Mouse (Mus musculus) C2C12 (cell line): ENCODE measurements around the gene Stx6. TPM values are rescaled to one million over a fixed set of nuclear protein-coding genes. Genes with fewer than 3 reads are reported as not detected.

Source experiments
- H3K27me3 ChIP-seq: one replicate; pipeline ENCODE4 v1.6.1; 2011; ENCODE audit not compliant: control insufficient read depth, insufficient read depth, insufficient read length
- H3K36me3 ChIP-seq: one replicate; pipeline ENCODE4 v1.6.1; 2011; ENCODE audit not compliant: control insufficient read depth, insufficient read depth
- H3K4me3 ChIP-seq: one replicate; pipeline ENCODE4 v1.5.1; 2011; ENCODE audit warnings: mild to moderate bottlenecking, control low read depth; ENCODE audit not compliant: poor library complexity, insufficient read depth, severe bottlenecking
- H3K79me2 ChIP-seq: one replicate; pipeline ENCODE4 v1.6.1; 2011; ENCODE audit not compliant: control insufficient read depth, insufficient read depth
- H3K79me3 ChIP-seq: one replicate; pipeline ENCODE4 v1.6.1; 2011; ENCODE audit warnings: low read depth, control low read depth
- H3ac ChIP-seq: one replicate; pipeline ENCODE3; 2011; ENCODE audit warnings: low read depth; ENCODE audit not compliant: control insufficient read depth, insufficient read length
- CEBPB ChIP-seq: IDR thresholded peaks from one replicate; pipeline ENCODE4 v1.6.1; 2011; ENCODE audit warnings: low read depth, mild to moderate bottlenecking, control low read depth, moderate library complexity
- CTCF ChIP-seq: IDR thresholded peaks from one replicate; pipeline ENCODE4 v1.5.1; 2011; ENCODE audit not compliant: control insufficient read depth, insufficient read depth, insufficient read length
- FOSL1 ChIP-seq: IDR thresholded peaks from one replicate; pipeline ENCODE4 v1.8.0; 2011; ENCODE audit warnings: mild to moderate bottlenecking, low read length; ENCODE audit not compliant: poor library complexity, insufficient read depth, severe bottlenecking
- MAX ChIP-seq: IDR thresholded peaks from one replicate; pipeline ENCODE4 v1.6.1; 2011; ENCODE audit warnings: mild to moderate bottlenecking, control low read depth
- MYOD1 ChIP-seq: IDR thresholded peaks from one replicate; pipeline ENCODE4 v1.6.1; 2011; ENCODE audit warnings: low read depth; ENCODE audit not compliant: control insufficient read depth, insufficient read length
- MYOG ChIP-seq: IDR thresholded peaks from one replicate; pipeline ENCODE4 v1.6.1; 2011; ENCODE audit not compliant: control insufficient read depth, insufficient read length; ENCODE audit errors: extremely low read depth
- USF1 ChIP-seq: IDR thresholded peaks from one replicate; pipeline ENCODE4 v1.6.1; 2011; ENCODE audit warnings: low read depth, mild to moderate bottlenecking, control low read depth, moderate library complexity
- polyA plus RNA-seq: library from polyadenylated mRNA; unstranded; fragments of >200 nt; fragmentation: generic; extraction: Trizol; gene quantifications from one replicate; pipeline ENCODE4 v1.2.1, GENCODE M21; 2012; ENCODE audit warnings: missing spikeins

The Stx6 gene
- polyA plus RNA-seq, 1 experiment, result 30.5 TPM

- Histone ChIP-seq H3K36me3 (no peaks in the 10 kb centered on the region), H3K27me3 (no peaks in the 10 kb centered on the region), H3K4me3 (no peak overlapping the region), H3K79me2 (no peaks in the 10 kb centered on the region), H3K79me3 (no peaks in the 10 kb centered on the region), H3ac (no peak overlapping the region)
- TF ChIP-seq MYOG, result no peak
Observed at GRCm38 (mm10) chr1:155222101-155222669, 63.7 kb downstream of the Stx6 start.

- TF ChIP-seq MYOG (no peak), CEBPB (no peak), FOSL1 (no peak), MAX (no peak), MYOD1 (no peak), USF1 (no peak), CTCF (no peak)
- no peaks in the 10 kb centered on the region for H3K79me2 ChIP-seq
- H3K27me3 ChIP-seq, result no peaks in the 10 kb centered on the region
- no peaks in the 10 kb centered on the region for H3K36me3 ChIP-seq
- no peak overlapping the region for H3K4me3 ChIP-seq
- no peak overlapping the region for H3ac ChIP-seq
- no peaks in the 10 kb centered on the region for H3K79me3 ChIP-seq
Observed at GRCm38 (mm10) chr1:155223036-155223435, 64.5 kb downstream of the Stx6 start.

DNA sequence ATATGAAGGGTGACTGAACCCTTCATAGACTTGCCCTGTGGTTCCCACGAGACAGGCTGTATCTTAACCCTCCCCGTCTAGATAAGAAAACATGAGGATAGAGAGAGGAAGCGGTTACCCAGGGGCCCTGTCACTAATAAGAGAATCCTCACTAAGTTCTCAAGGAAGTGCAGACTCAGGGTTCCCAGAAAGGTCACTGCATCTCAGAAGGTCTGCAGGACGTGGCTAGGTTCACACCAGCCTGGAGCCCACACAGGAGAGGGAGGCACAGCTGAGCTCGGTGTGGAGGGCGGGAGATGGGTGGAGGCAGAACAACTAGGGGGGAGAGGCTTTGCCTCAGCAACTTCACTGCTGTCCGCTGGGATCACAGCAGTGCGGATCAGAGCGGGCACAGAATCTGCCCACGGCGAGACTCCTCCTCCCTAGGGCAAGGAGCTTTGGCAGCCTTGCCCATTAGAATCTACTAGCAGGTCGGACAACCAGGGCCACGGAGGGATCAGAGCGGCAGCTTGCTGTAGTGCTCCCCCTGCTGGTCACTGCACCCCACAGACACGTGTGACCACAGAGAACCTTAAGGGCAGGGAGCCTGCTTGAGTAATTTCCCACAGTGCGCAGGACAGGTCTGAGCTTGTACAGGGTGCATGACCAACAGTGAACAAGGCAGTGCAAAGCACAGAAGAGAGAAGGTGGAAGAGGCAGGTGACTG, 65.5 kb downstream of the Stx6 start:
- H3K4me3 ChIP-seq, result no peak overlapping the region
- H3K36me3 ChIP-seq, result no peaks in the 10 kb centered on the region
- H3K79me3 ChIP-seq, result no peaks in the 10 kb centered on the region
- no peak overlapping the region for H3ac ChIP-seq
- TF ChIP-seq CEBPB (no peak), MAX (peak; percentile 85), CTCF (peak; percentile 96)
- no peaks in the 10 kb centered on the region for H3K79me2 ChIP-seq
- no peaks in the 10 kb centered on the region for H3K27me3 ChIP-seq

DNA sequence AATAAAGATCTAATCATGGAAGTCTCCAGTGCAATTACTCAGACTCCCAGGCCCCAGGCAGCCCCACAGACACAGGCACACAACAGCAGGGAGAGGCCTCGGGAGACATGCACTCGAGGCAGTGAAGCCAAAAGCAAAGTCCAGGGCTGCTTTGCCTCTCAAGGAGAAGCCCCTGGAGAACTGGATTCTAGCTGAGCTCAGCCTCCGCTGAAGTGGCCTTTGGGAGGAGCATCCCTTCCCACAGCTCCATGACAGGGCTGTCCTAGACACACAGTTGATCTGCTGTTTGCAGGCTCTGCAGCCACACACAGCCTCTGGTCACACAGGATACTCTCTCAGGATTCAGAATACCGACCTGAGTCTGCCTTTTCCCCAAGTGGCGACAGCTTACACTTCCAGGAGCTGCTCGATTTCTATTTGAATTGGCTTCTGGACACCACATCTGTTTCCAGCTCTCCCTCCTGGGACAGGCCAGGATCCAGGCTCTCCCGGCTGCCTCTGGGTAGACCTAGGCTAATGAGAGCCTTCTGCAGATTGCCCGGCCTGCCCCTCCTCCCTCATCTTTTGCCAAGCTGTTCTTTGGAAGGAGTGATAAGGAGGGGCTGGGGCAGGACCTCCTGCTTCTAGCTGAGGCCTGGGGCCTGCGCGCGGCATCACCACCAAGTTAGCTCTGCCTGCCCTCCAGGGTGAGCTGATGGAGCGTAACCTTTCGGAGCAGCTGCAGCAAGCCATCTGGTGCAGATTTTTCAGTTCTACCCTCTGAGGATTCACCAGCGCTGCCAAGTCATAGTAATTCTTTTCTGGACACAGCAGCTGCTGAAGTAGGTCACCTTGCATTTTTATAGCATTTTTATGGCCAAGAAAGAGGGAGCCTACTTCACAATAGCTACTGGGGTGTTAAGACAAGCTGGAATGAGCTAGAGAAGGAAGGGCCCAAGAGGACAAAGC, 71.2 kb downstream of the Stx6 start:
- Histone ChIP-seq H3ac (no peak overlapping the region), H3K79me3 (no peaks in the 10 kb centered on the region), H3K79me2 (no peaks in the 10 kb centered on the region), H3K36me3 (no peaks in the 10 kb centered on the region), H3K27me3 (no peaks in the 10 kb centered on the region), H3K4me3 (no peak overlapping the region)
- no peak for TF ChIP-seq CTCF
- no peak for TF ChIP-seq CEBPB
- no peak for TF ChIP-seq MYOG
- no peak for TF ChIP-seq FOSL1
- TF ChIP-seq MYOD1, result no peak
- TF ChIP-seq USF1, result no peak
- no peak for TF ChIP-seq MAX

DNA sequence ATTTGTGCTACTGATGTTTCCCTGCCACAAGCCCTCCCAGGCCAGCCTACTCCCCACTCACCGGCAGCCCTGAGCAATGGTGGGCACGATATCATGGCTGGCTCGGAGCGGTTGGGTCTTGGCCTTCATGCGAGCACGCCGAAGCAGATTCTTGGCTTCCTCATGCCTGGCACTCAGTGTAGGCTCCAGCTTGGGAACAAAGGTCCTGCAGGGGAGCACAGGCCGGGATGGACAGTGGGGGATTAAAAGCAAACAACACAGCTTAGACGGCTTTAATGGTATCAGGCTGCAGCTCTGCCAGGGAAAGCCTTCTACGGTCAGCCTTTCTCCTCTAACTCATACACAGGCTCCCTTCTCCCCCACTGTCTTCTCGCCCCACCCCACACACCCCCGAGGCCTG, 73.9 kb downstream of the Stx6 start:
- H3K79me3 ChIP-seq, result no peaks in the 10 kb centered on the region
- H3K79me2 ChIP-seq, result no peaks in the 10 kb centered on the region
- H3K27me3 ChIP-seq, result no peaks in the 10 kb centered on the region
- H3ac ChIP-seq, result no peak overlapping the region
- TF ChIP-seq MYOD1 (no peak), CEBPB (no peak), FOSL1 (no peak), MAX (no peak), USF1 (no peak), MYOG (no peak), CTCF (no peak)
- H3K36me3 ChIP-seq, result no peaks in the 10 kb centered on the region
- no peak overlapping the region for H3K4me3 ChIP-seq

GRCm38 (mm10) chr1:155232786-155233185, 74.3 kb downstream of the Stx6 start:
- Histone ChIP-seq H3ac (no peak overlapping the region), H3K79me2 (no peaks in the 10 kb centered on the region), H3K36me3 (no peaks in the 10 kb centered on the region), H3K79me3 (no peaks in the 10 kb centered on the region), H3K4me3 (no peak overlapping the region), H3K27me3 (no peaks in the 10 kb centered on the region)
- TF ChIP-seq FOSL1 (no peak), MYOD1 (no peak), CEBPB (no peak)
